In genomic region chr11:59472326-59472677, GRCm38 (mm10) we compare ENCODE assay signal across 8 mouse cellular contexts. TPM values are rescaled to one million over a fixed set of nuclear protein-coding genes. Genes with fewer than 3 reads are reported as not detected.
A peak's percentile ranks its signal among the peaks of the same experiment; 100 is the strongest.
DNase-seq lines count a peak whose midpoint lies in the region; ATAC-seq and TF ChIP-seq lines count a peak whose summit lies in the region.

Gene Zfp867 (minus strand): TSS chr11:59472474.

- no peak for TF ChIP-seq POLR2A in myocyte (IDR thresholded peaks at IDR 0.05; ENCODE audit: insufficient read length, low read depth)

- no peaks in the 10 kb centered on the region for H3K27me3 ChIP-seq in heart, embryonic 14.5 days (ENCODE audit: control insufficient read depth, insufficient read depth, low read length)
- peaks cover 2% of the 10 kb centered on the region; the same call in 1 of the 2 replicates for H3K27me3 ChIP-seq in liver, embryonic 11.5 days (replicated peaks; ENCODE audit: control insufficient read depth, insufficient read depth, low read length)
- H3K27me3 ChIP-seq in myocyte (ENCODE audit: control insufficient read depth, insufficient read depth, insufficient read length): no peaks in the 10 kb centered on the region

- H3K27ac ChIP-seq in heart, embryonic 14.5 days (replicated peaks in 1 of 2; ENCODE audit: control insufficient read depth in 1 of 2, insufficient read depth in 1 of 2, low read depth in 2 of 2, low read length in 2 of 2): peak within 1 kb of the TSS; percentile 79 to 93
- peak within 1 kb of the TSS; percentile 52; the same call in 1 of the 2 replicates for H3K27ac ChIP-seq in liver, embryonic 11.5 days (ENCODE audit: low read depth, low read length)

- peaks cover 6 to 10% of the 10 kb centered on the region in 2 experiments for H3K4me1 ChIP-seq in heart, embryonic 14.5 days (ENCODE audit: control insufficient read depth in 2 of 2, insufficient read depth in 2 of 2, low read length in 2 of 2)
- peaks cover 4% of the 10 kb centered on the region; the same call in 1 of the 2 replicates for H3K4me1 ChIP-seq in liver, embryonic 11.5 days (replicated peaks; ENCODE audit: control insufficient read depth, insufficient read depth, low read length)

- peak; percentile 92 for DNase-seq in CD4-positive, CD25-positive, alpha-beta regulatory T cell, adult 2 months (ENCODE audit: low read depth, low spot score)
- peak; percentile 61 for DNase-seq in c-Kit-negative CD71-positive TER-119-positive erythroid progenitor cells, embryonic 14.5 days (ENCODE audit: low read depth, low spot score)
- peak; percentile 91 for DNase-seq in fibroblast of lung, adult 2 months (ENCODE audit: low read depth)
- peak; percentile 94 for DNase-seq in kidney, postnatal 10 days
- DNase-seq in liver, embryonic 11.5 days (ENCODE audit: low spot score): peak; percentile 85
- peak; percentile 83 to 89 for DNase-seq in spleen, postnatal 4 days (ENCODE audit: low spot score in 2 of 2)

- ATAC-seq in heart, embryonic 14.5 days (ENCODE audit: insufficient number of reproducible peaks, insufficient read depth, low FRiP score, low read depth): peak; percentile 75; the same call in 1 of the 2 replicates
- ATAC-seq in liver, embryonic 11.5 days (replicated peaks; ENCODE audit: low FRiP score): peak; percentile 71

- H3ac ChIP-seq in myocyte (ENCODE audit: control insufficient read depth, insufficient read length): peak within 1 kb of the TSS; percentile 29

- under 1% methylated on average over 19 of the region's 19 CpGs for WGBS in heart, embryonic 14.5 days
- under 1% methylated on average over 19 of the region's 19 CpGs for WGBS in liver, embryonic 11.5 days

- peaks cover 11% of the 10 kb centered on the region for H3K79me2 ChIP-seq in myocyte (ENCODE audit: control insufficient read depth, insufficient read depth)

- no peaks in the 10 kb centered on the region for H3K36me3 ChIP-seq in heart, embryonic 14.5 days (ENCODE audit: control insufficient read depth, insufficient read depth, low read length)
- H3K36me3 ChIP-seq in liver, embryonic 11.5 days (ENCODE audit: control insufficient read depth, insufficient read depth, low read length): no peaks in the 10 kb centered on the region
- no peaks in the 10 kb centered on the region for H3K36me3 ChIP-seq in myocyte (ENCODE audit: control insufficient read depth, insufficient read depth)

- no peaks in the 10 kb centered on the region for H3K9me3 ChIP-seq in heart, embryonic 14.5 days (ENCODE audit: control insufficient read depth, low read length)
- H3K9me3 ChIP-seq in liver, embryonic 11.5 days (ENCODE audit: control insufficient read depth, low read length): no peaks in the 10 kb centered on the region

- peak within 1 kb of the TSS; percentile 85 for H3K9ac ChIP-seq in heart, embryonic 14.5 days (ENCODE audit: low read length)
- H3K9ac ChIP-seq in liver, embryonic 11.5 days (ENCODE audit: low read depth, low read length): peak within 1 kb of the TSS; percentile 88

- peak within 1 kb of the TSS; percentile 67 to 99 for H3K4me3 ChIP-seq in heart, embryonic 14.5 days (ENCODE audit: control insufficient read depth in 1 of 2, insufficient read depth in 1 of 2, low read depth in 1 of 2, low read length in 2 of 2)
- peak within 1 kb of the TSS; percentile 83 for H3K4me3 ChIP-seq in liver, embryonic 11.5 days (ENCODE audit: low read depth, low read length)
- H3K4me3 ChIP-seq in myocyte: peak within 1 kb of the TSS; percentile 65

- H3K4me2 ChIP-seq in heart, embryonic 14.5 days (ENCODE audit: low read length): peak within 1 kb of the TSS; percentile 95
- peak within 1 kb of the TSS; percentile 97 for H3K4me2 ChIP-seq in liver, embryonic 11.5 days
- H3K4me2 ChIP-seq in myocyte (ENCODE audit: low read depth): peak within 1 kb of the TSS; percentile 95

TF ChIP-seq in myocyte, 11 proteins besides CTCF, POLR2A, EP300 and RAD21:
- TF ChIP-seq TCF3 (IDR thresholded peaks at IDR 0.05; ENCODE audit: insufficient read length, low read depth): no peak
- no peak for TF ChIP-seq MYOG (IDR thresholded peaks at IDR 0.05; ENCODE audit: control insufficient read depth in 1 of 3, insufficient read depth in 1 of 3, insufficient read length in 2 of 3, low read depth in 2 of 3)
- TF ChIP-seq MAX (IDR thresholded peaks at IDR 0.05; ENCODE audit: low read depth): no peak
- TF ChIP-seq E2F4 (IDR thresholded peaks at IDR 0.05; ENCODE audit: insufficient read depth): no peak
- TF ChIP-seq SRF (IDR thresholded peaks at IDR 0.05; ENCODE audit: control insufficient read depth, insufficient read length, low read depth): no peak
- TF ChIP-seq USF1 (IDR thresholded peaks at IDR 0.05; ENCODE audit: low read depth): no peak
- no peak for TF ChIP-seq TCF12 (IDR thresholded peaks at IDR 0.05; ENCODE audit: insufficient read depth, poor library complexity, severe bottlenecking)
- no peak for TF ChIP-seq MYOD1 (IDR thresholded peaks at IDR 0.05; ENCODE audit: control insufficient read depth in 1 of 3, insufficient read length in 2 of 3, low read depth in 2 of 3)
- no peak for TF ChIP-seq CEBPB (IDR thresholded peaks at IDR 0.05; ENCODE audit: insufficient read depth, poor library complexity, severe bottlenecking)
- TF ChIP-seq POLR2AphosphoS2 (IDR thresholded peaks at IDR 0.05; ENCODE audit: insufficient read length, low read depth): no peak
- TF ChIP-seq REST (IDR thresholded peaks at IDR 0.05; ENCODE audit: insufficient read depth, insufficient read length): no peak

RNA-seq across cellular contexts. Expression of gene Zfp867, which starts in this region (rescaled TPM):
- 7.6 and 7.9 TPM in 2 replicates for polyA plus RNA-seq in heart, embryonic 14.5 days (2014; fragmentation: Nextera tagmentation; extraction: Ambion mirVana)
- 3.2 and 3.6 TPM in 2 replicates for polyA plus RNA-seq in liver, embryonic 11.5 days (2014; fragmentation: Nextera tagmentation; extraction: Ambion mirVana)
- polyA plus RNA-seq in myocyte (2012; fragmentation: generic; extraction: Trizol): 1.3 TPM

Comparison
In these comparisons a context has a peak if more than half of its experiments do, and no peak if none do; other contexts are left out.
1. Peak in every context shown above with its lines: DNase-seq, ATAC-seq, H3K4me3 ChIP-seq and H3K27ac ChIP-seq.